Mouse (Mus musculus): ENCODE results near the gene Wipi1. TPM values are rescaled to one million over a fixed set of nuclear protein-coding genes. Genes with fewer than 3 reads are reported as not detected.
"Not testable (repeated sequence)": the region's sequence is repeated elsewhere in the genome, so short reads cannot be mapped to it uniquely, and the experiment has no call there.

The Wipi1 gene
- total RNA-seq, 2 experiments from 2014 or later, result 9.0 to 30.6 TPM

DNA sequence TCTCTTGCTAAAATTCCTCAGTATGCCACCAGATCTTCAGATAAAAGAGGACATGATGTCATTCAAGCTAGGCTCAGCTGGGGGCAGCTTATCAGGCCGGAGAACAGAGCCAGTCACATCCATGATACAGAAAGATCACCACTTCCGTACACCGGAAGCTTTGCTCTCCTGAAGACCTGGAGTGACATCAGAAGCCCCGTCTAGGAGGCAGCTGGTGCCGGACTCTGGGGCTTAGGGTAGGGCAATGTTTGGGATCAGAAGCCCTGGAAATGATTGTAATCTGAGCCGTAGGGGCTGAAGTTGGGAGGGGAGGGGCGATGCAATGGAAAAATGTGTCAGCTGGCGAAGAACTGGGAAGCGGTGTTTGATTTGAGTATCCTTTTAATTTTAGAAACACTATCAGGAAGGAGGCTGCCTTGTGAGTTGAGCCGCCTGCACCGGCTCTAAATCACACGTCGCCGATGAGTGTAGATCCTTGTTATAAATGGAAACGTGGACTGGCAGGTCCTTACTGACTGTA lies 10.8 kb upstream of the Wipi1 start:
- 0 out of 2 replicates have a peak, but pooled peaks have one; percentile 35 for ATAC-seq (replicated peaks; ENCODE audit: low FRiP score, low TSS enrichment, poor library complexity, severe bottlenecking)

DNA sequence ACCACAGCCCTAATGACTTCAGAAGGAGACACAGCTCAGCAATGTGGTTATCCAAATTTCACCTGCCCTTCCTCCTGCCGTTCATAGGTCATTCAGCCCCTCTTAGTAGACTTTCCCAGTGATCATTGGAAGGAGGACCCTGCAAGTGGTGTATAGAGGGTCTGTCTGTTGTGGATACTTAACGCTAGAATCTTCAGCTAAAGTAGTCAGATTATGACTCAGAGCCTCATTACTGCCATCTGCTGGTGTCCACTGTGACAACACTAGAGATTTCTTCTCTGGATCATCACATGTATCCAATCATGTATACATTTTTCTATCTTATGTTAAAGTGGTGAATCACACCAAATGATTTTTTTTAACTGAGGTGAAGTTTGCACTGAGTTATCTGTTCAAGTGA lies 9.4 kb upstream of the Wipi1 start:
- ATAC-seq (replicated peaks; ENCODE audit: low FRiP score, low TSS enrichment, poor library complexity, severe bottlenecking), result peak; percentile 69

DNA sequence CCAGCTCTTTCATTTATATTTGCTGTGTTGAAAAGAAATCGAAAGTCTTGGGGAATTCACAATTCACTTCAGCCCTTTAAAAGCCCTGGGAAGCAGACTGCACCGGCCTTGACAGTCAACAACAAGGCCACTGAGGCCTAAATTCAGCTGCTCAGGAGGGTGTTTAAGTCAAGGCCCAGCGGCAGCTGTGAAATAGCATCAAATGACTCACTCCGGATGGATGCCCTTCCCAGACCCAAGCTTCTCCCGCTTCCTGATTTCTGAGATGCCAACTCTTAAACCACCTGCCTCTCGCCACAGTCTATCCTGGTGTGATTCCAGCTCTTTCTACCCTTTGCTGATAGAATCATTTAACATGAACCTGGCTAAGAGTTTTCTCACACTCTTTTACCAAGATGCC lies 8.6 kb upstream of the Wipi1 start:
- ATAC-seq (replicated peaks; ENCODE audit: low FRiP score, low TSS enrichment, poor library complexity, severe bottlenecking), result no peak

DNA sequence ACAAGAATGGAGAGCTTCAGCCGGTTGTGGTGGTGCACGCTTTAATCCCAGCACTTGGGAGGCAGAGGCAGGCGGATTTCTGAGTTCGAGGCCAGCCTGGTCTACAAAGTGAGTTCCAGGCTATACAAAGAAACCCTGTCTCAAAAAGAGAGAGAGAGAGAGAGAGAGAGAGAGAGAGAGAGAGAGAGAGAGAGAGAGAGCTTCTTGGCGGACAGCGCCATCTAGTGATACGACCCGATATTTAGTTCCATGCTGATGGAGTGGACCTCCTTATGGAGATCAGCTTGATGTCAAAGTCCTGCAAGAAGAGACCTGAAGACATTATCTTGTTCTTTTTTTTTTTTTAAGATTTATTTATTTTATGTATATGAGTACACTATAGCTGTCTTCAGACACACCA lies 7.3 kb upstream of the Wipi1 start:
- ATAC-seq (replicated peaks; ENCODE audit: low FRiP score, low TSS enrichment, poor library complexity, severe bottlenecking), result not testable (repeated sequence)

DNA sequence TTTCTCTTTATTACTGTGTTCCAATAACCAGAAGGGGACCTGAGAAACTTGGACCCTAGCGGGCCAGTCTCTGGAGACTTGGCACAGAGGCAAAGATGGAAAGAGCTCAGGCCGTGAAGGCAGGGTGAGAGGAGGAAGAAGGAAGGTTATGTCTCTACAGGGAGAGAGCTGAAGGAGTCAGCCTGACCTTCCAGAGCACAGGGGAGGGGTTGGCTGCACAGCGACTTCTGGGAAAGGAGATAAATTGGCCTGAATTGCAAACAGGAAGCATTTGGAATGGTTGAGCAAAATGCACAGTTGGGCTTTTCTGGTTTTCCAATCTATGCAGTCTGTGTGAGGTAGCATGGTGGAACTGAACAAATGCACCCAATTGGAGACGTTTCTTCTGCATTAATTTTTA lies 5.0 kb upstream of the Wipi1 start:
- no peak for ATAC-seq (replicated peaks; ENCODE audit: low FRiP score, low TSS enrichment, poor library complexity, severe bottlenecking)

DNA sequence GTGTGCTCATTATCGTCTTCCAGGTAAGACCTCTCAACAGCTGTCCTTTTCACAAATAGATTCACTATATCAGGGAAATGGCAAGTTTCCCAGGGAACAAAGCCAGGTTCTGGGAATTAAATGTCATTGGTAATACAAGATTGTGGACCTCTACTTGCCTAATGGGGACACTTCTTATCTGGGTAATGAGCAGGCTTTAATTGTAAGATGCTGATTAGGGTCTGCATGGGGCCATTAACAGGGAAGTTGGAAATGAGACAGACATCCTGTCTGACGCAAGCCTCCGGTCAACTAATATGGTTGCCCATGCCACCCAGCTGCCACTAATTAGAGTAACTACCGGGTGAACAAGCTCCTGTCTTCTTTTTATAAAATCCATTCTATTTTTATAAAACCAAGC lies 4.6 kb upstream of the Wipi1 start:
- no peak for ATAC-seq (replicated peaks; ENCODE audit: low FRiP score, low TSS enrichment, poor library complexity, severe bottlenecking)

DNA sequence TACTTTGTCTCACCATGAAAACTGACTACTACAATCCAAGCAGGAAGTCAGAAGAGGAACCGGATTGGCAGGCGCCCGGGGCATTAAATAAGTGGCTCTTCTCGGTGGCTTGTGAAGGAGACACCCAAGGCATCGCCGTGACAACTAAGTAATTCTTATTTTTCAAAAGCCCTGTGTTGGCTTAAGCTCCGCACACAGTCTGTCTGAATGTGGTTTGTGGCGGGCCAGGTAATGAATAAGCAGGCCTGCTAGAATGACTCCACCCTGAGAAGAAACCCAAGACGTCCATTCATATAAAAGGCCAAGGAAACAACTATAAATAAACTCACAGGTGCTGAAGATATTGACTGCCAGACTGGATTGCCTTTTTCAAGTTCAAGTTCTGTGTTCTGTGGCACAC lies 3.5 kb upstream of the Wipi1 start:
- no peak for ATAC-seq (replicated peaks; ENCODE audit: low FRiP score, low TSS enrichment, poor library complexity, severe bottlenecking)

DNA sequence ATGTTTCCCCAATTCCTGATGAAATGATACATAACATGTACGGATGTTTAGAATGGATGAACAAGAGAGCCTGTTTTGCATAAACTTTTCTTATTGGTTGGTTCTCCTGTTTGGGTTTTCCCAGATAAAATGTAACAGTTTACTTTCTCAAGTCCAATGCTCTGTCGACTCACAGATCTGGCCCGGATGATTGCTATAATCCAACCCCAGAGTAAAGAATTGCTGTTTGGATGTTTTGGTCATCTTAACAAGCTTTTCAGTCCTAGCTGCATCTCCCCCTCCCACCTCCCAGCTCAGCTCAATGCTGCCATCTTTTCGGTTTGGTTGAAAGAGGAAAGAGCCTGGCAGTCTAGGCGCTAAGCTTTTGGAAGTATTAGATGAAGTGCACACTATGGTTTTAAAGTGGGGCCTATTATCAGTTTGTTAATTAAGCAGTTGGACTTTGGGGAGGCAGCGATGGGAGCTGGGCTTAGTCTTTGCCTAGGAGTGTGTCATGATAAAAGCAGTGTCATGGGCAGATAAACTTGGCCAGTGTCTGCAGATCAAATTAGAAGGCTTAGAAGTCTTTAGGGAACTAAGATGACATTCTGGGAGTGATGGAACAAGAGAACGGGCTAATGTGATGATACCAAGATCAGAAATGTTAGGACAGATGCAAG lies 1.2 kb upstream of the Wipi1 start:
- peak; percentile 35 for ATAC-seq (replicated peaks; ENCODE audit: low FRiP score, low TSS enrichment, poor library complexity, severe bottlenecking)

DNA sequence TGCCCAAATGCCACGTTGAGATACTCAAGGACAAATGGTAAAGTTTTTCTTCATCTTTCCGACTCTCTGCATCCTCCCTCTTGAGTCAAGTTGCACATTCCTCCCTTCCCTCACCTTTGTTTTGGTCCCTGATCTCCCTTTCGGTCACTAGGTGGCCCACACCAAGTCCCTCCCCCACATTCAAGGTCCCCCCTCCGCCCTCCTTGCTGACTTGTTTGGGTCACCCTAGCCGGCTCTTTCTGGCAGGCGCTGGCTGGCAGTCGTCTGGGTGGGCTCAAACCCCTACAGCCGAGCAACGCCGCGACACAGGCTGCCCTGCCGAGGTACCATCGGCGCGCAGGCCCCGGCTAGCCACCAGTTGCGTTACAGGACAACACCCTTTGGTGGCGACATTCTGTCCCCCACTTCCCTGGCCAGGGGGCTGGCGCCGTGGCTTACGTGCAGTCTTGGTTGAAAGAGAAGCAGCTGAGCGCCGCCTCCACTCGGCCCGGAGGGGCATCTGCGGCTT lies 918 bp downstream of the Wipi1 start:
- ATAC-seq (replicated peaks; ENCODE audit: low FRiP score, low TSS enrichment, poor library complexity, severe bottlenecking), result peak; percentile 6

DNA sequence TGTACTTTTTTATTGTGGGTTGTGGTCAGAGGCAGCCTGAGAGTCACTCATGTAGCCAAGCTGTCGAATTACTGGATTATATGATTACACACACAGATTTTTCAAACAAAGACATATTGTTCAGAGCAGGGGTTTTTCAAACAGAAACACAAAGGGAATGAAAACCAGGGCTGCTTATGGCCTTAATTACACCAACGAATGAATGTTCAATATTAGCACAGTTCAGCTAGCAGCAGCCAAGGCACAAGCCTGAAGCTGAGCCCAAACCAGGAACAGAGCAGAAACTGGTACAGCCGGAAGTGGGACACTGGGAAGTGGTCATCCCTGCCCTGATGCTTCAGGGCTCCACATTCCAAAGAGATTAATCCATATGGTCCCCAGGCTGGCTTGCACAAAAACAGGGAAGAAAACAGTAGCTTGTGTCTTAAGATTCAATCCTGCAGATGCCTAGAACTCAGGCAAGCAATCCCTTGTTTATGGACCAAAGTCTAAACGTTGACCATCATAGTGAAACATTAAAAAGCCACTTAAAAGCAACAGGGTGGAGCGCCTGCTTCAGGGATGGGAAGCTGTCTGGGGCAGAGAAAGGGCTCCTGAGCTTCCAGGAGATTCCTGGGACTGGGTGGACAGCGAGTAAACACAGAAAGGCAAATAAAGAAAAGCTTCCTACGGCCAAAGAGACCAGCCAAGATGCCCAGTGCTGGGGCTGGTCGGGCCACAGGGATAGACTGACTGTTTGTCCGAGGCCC lies 1.5 kb downstream of the Wipi1 start:
- no peak for ATAC-seq (replicated peaks; ENCODE audit: low FRiP score, low TSS enrichment, poor library complexity, severe bottlenecking)

DNA sequence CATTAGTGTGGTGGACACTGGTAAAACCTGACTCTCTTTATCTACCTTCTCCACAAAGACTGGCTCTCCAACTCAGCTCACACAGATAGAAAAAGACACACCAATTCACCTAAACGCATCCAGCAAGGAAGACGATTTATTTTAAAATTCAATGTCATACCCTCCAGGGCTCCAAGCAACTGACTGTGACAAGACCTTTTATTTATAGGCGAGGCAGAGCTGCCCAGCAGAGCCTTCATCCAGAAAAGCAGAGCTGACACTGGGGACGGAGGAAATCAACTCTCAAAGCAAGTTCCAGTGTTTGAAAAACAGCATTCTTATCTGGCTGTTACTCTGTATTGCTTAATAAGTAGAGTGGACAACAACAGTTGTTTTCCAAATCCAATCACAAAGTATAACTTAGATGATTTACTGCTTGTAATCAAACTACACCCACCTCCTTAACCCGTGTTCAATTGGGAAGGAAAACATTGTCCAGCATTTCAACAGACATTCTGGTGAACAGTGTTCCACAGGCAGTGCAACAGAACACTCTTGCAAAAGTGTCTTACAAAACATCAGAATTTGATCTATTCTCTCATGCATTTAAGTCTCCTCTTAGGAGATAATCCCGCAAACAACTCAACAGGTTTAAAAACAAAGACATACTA lies 2.7 kb downstream of the Wipi1 start:
- ATAC-seq (replicated peaks; ENCODE audit: low FRiP score, low TSS enrichment, poor library complexity, severe bottlenecking), result no peak

DNA sequence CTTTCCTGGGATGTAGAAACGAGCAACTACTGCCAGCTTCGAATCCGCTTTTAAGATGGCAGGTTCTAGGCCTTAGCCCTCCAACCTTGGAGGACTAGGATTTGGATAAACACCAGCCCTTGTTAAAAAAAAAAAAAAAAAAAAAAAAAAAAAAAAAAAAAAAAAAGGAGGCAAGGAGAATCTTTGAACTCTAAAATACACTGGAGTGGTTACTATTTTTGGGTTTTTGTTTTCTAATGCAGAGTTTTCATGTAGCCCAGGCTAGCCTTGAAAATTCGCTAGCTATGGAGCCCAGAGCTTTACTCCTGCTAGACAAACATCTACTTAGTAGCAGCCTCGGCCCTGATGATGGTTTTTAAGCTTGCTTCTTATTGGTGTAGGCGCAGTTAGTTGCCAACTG lies 4.2 kb downstream of the Wipi1 start:
- no peak for ATAC-seq (replicated peaks; ENCODE audit: low FRiP score, low TSS enrichment, poor library complexity, severe bottlenecking)

DNA sequence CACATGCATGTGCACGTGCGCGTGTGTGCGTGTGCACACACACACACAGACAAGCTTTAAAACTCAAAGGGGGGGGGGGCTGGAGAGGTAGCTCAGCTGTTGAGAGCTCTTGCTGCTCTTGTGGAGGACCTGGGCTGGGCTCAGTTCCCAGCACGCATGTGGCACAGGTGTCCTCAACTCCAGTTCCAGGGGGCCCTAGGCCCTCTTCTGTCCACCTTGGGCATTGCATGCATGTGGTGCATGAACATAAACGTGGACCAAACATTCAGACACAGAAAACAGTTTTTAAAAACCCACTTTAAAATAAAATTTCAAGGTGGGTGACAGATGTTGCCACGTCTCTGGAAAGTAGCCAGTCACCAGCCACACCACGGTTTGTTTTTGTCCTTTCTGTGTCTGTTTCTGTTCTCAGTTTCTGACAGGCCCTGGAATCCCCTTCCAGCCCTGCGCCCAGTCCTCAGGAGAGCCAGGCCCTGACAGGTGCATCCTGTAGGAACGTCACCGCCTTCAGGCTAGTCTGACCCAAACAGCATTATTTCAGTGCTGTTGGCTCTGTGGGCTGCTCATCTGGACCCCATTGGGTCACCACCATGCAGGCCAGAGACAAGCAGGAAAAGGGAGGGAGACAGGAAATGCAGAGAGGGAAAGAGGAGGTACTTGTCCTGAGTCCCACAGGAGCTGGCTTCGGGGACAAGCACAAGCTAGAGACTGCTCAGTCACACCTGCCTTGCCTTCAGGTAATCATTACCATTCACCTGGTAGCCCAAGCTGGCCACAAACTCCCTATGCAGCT lies 12.8 kb downstream of the Wipi1 start:
- peak; percentile 55 for ATAC-seq (replicated peaks; ENCODE audit: low FRiP score, low TSS enrichment, poor library complexity, severe bottlenecking)

DNA sequence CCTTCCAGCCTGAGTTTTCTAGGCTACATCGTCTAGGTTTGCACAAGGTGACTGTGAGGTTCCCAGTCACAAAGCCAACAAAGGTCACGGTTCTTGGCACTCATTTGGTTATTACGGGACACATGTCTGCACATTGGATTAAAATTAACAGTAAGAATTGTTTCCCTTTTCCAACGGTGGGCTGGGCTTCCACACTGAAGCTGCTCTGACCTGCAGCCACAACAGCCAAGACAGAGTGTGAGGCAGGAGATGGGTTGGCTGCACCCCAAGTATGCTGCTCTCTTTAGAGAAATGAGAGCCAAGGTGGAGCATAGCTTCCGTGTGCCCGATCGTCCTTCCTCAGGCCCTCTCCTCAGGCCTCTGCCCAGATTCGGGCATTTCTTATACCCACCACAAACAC lies 17.0 kb downstream of the Wipi1 start:
- ATAC-seq (replicated peaks; ENCODE audit: low FRiP score, low TSS enrichment, poor library complexity, severe bottlenecking), result no peak

DNA sequence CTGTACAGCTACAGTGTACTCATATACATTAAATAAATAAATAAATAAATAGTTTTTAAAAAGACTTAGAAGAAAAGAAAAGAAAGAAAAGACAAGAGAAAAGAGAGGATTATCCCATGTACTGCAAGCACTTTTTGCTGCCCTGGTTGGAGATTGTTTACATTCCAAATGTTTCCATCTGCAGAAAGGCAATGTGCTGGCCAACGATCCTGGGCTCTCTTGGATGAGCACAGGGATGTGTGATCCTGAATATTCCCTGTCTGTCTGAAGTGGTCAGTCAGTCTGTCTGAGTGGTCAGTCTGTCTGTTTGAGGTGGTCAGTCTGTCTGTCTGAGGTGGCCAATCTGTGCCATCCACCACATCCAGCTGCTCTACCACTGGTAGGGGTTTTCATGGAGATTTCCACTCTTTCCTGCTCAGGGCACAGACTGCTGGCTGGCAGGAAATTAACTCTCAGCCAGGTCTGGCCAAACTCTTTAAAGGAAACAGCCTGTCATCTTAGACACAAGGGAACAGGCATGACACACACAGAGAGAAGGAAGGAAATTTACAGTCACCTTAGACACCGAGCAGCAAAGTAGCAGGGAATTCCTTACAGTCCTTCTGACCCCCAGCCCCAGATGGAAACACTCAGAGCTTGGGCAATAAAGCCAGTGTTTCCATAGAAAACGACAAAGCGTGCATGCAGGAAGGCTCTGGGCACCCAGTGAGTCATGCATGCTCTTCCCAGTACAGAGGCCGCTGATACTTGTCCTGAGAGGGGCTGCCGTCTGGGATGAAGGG lies 18.4 kb downstream of the Wipi1 start:
- ATAC-seq (replicated peaks; ENCODE audit: low FRiP score, low TSS enrichment, poor library complexity, severe bottlenecking), result no peak

DNA sequence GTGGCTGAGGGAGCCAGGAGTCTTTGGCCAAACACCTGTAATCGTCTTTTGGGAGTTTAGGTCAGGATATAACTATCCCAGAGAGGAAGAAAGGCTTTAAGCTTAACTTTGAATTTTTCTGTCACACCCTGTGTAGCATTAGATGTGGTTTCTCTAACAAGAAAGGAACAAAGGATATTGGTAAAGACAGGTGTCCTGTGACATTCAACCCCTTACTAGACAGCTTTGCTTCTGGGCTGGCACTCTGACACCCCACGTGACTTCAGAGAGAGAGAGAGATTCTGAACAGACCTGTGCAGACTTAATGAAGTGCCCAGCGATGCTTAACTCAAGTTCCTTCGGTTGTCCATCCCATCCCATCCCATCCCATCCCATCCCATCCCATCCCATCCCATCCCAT lies 20.3 kb downstream of the Wipi1 start:
- ATAC-seq (replicated peaks; ENCODE audit: low FRiP score, low TSS enrichment, poor library complexity, severe bottlenecking), result no peak

DNA sequence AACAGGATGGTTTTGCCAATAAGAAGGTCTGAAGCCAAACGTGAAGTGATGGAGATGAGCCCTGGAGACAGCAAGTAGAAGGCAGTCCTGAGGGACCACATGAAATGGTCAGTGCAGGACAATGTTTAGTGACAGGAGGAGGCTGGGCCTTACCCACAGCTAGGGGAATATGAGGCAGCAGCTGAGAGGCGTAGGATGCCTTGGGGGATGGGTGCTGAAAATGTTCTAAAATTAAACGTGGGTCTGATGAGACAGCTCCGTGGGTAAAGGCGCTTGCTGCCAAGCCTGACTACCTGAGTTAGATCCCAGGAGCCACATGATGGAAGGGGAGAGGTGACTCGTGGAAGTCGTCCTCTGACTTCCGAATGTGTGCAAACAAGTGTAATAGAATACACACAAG lies 21.8 kb downstream of the Wipi1 start:
- no peak for ATAC-seq (replicated peaks; ENCODE audit: low FRiP score, low TSS enrichment, poor library complexity, severe bottlenecking)

DNA sequence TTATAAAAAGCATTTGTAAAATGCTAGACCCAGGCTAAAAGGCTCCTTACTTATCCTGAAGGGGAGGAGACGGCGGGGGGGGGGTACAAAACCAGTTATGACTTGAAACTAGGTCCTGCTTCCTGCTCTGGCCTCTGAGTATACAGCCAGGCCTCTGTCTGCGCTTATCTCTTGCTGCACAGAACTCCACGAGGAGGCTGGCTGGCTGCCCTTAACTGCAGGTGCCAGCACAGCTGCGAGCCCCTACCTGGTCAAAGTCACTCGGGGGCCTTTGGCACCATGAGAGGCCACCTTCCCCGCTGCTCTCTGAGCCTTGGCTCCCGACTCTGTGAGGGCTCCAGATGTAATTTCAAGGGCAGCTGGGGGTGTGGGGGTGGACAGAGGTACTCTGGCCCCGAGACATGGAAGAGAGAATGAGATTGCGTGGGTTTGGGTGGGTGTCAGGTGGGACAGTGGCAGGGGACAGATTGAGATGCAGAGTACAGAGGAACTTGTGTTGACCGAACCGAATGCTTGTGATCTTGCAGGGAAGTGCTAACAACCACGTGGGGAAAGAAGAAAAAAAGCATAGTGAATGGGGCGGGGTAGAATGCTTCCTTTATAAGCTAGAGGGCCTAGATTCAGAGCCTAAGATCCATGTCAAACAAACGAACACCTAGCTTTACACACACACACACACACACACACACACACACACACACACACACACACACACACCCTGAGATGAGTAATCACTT lies 24.0 kb downstream of the Wipi1 start:
- ATAC-seq (replicated peaks; ENCODE audit: low FRiP score, low TSS enrichment, poor library complexity, severe bottlenecking), result peak; percentile 76

Data from megakaryocyte-erythroid progenitor cell, adult 5-6 weeks (primary cell).